Mouse (Mus musculus): Measurements from ENCODE around the gene Gm12169. TPM values are rescaled to one million over a fixed set of nuclear protein-coding genes. Genes with fewer than 3 reads are reported as not detected.

Gene Gm12169
- total RNA-seq, 2 experiments from 2014 or later, result not detected

Other genes with a start within 250 kb of the Gm12169 start
- gene Cyfip2, start 211.4 kb upstream of the Gm12169 start, total RNA-seq (2021), result 10 to 100 TPM; 52.3 to 58.6 TPM
- gene Itk, start 134.7 kb upstream of the Gm12169 start, total RNA-seq (2021), result 1 to 10 TPM in 1 of 2 experiments, under 1 TPM in 1; 0.20 to 2.9 TPM
- gene Fam71b, start 127.7 kb upstream of the Gm12169 start, total RNA-seq (2021), result not detected
- gene Med7, start 87.3 kb upstream of the Gm12169 start, total RNA-seq (2021), result 10 to 100 TPM; 18.5 to 19.4 TPM
- under 1 TPM; 0.47 to 0.54 TPM for gene Havcr2, start 69.3 kb upstream of the Gm12169 start, total RNA-seq (2021)
- not detected for gene BC053393, start 47.3 kb downstream of the Gm12169 start, total RNA-seq (2021)
- gene Dppa1, start 105.0 kb downstream of the Gm12169 start, total RNA-seq (2021), result not detected
- gene Timd2, start 182.8 kb downstream of the Gm12169 start, total RNA-seq (2021), result not detected
- under 1 TPM in 1 of 2 experiments, not detected in 1; 0.72 TPM for gene Havcr1, start 210.9 kb downstream of the Gm12169 start, total RNA-seq (2021)

Measured in heart, adult 18-20 months (tissue).